Mouse (Mus musculus): ENCODE measurements around the gene Gm9844. TPM values are rescaled to one million over a fixed set of nuclear protein-coding genes. Genes with fewer than 3 reads are reported as not detected.
A peak's percentile ranks its signal among the peaks of the same experiment; 100 is the strongest.

The Gm9844 gene
- polyA plus RNA-seq, 1 experiment = 2.2 TPM

DNA sequence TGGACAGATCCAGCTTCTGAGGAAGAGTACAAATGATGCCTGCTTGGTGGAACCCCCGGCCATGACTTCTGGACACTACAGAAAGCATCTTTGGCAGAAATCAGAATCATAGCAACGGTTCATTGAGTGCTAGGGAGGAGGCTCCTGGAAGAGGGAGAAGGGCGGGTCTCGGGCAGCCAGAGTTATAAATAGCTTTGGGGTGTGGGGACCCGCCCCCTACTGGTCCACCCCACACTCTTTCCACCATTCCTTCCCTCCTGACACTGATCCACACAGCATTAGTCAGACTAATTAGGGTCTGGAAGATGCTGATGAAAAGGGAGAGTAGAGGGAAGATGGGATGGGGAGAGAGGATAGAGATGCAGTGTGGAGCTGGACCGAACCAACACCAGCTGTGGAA, 44.5 kb downstream of the Gm9844 start:
- Histone ChIP-seq H3K4me3 (replicated peaks; ENCODE audit: extremely low read depth, low read depth, low read length) (no peak overlapping the region), H3K4me1 (ENCODE audit: control insufficient read depth, insufficient read depth, low read length) (peaks cover 23% of the 10 kb centered on the region)
- WGBS = 15% methylated on average over 6 of the region's 6 CpGs
- DNase-seq = no peak
- no peak for TF ChIP-seq CTCF (IDR thresholded peaks at IDR 0.05; ENCODE audit: insufficient read depth, low read length)
- TF ChIP-seq POLR2A (IDR thresholded peaks at IDR 0.05; ENCODE audit: borderline replicate concordance, extremely low read depth, low read depth, low read length) = no peak

DNA sequence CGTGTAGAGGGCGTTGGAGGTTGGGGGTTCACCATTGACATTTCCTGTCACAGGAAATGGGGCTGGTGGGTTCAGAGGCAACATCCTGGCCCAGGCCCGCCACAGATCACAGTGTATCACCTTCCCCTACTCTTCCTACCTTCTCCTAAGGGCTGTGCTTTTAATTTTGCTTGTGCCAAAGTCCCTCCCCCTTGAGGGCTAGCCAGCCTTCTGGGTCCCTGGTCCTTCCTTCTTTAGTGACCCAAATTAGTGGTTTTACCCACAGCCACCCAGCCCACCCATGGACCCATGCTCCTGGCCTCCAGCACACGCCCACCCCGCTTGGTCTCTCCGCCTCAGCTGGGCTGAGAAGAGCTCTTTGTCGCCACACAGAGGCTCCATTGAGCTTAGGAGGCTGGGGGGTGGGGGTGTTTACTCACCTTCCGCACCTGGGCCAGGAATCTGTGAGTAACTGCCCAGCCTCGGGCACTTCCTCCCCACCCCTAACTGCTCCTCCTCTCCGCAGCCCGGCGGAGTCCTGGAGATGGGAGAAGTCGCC, 45.3 kb downstream of the Gm9844 start:
- WGBS = 25% methylated on average over 13 of the region's 13 CpGs
- Histone ChIP-seq H3K4me3 (replicated peaks; ENCODE audit: extremely low read depth, low read depth, low read length) (peak overlapping the region; percentile 25), H3K4me1 (ENCODE audit: control insufficient read depth, insufficient read depth, low read length) (peaks cover 20% of the 10 kb centered on the region)
- TF ChIP-seq POLR2A (IDR thresholded peaks at IDR 0.05; ENCODE audit: borderline replicate concordance, extremely low read depth, low read depth, low read length) (0 out of 2 replicates have a peak, but pooled peaks have one; percentile 6), CTCF (IDR thresholded peaks at IDR 0.05; ENCODE audit: insufficient read depth, low read length) (no peak)
- DNase-seq = peak; percentile 55

Other genes starting within 250 kb of the Gm9844 start
- 0.07 and 63.0 TPM in 2 replicates for gene Lypd3, start 225.7 kb upstream of the Gm9844 start, polyA plus RNA-seq (2012; rRNA removed)
- 0.18 TPM in 1 of 2 replicates, not detected in the other for gene Tex101, start 185.5 kb upstream of the Gm9844 start, polyA plus RNA-seq (2012; rRNA removed)
- gene BC049730, start 153.0 kb upstream of the Gm9844 start, polyA plus RNA-seq (2012; rRNA removed) = not detected in 2 replicates
- gene Gm4763, start 135.3 kb upstream of the Gm9844 start, polyA plus RNA-seq (2012; rRNA removed) = not detected in 2 replicates
- gene Cd177, start 101.9 kb upstream of the Gm9844 start, polyA plus RNA-seq (2012; rRNA removed) = 2.8 and 5.2 TPM in 2 replicates
- gene Ceacam10, start 85.0 kb upstream of the Gm9844 start, polyA plus RNA-seq (2012; rRNA removed) = 0.38 and 0.41 TPM in 2 replicates
- gene Lypd4, start 7.7 kb downstream of the Gm9844 start, polyA plus RNA-seq (2012; rRNA removed) = not detected in 2 replicates
- not detected in 2 replicates for gene Dmrtc2, start 7.8 kb downstream of the Gm9844 start, polyA plus RNA-seq (2012; rRNA removed)
- gene Rps19, start 22.2 kb downstream of the Gm9844 start, polyA plus RNA-seq (2012; rRNA removed) = 429 and 452 TPM in 2 replicates
- gene Cd79a, start 35.2 kb downstream of the Gm9844 start, polyA plus RNA-seq (2012; rRNA removed) = 49.6 and 61.7 TPM in 2 replicates
- gene Arhgef1, start 40.7 kb downstream of the Gm9844 start, polyA plus RNA-seq (2012; rRNA removed) = 360 and 365 TPM in 2 replicates
- not detected in 2 replicates for gene Gm4881, start 82.3 kb downstream of the Gm9844 start, polyA plus RNA-seq (2012; rRNA removed)
- gene Rabac1, start 110.5 kb downstream of the Gm9844 start, polyA plus RNA-seq (2012; rRNA removed) = 806 and 948 TPM in 2 replicates
- 4.8 and 7.1 TPM in 2 replicates for gene Atp1a3, start 143.7 kb downstream of the Gm9844 start, polyA plus RNA-seq (2012; rRNA removed)
- gene Grik5, start 210.1 kb downstream of the Gm9844 start, polyA plus RNA-seq (2012; rRNA removed) = 28.5 and 31.1 TPM in 2 replicates
- gene Zfp574, start 210.4 kb downstream of the Gm9844 start, polyA plus RNA-seq (2012; rRNA removed) = 46.8 and 48.4 TPM in 2 replicates

Data from lung, adult 2 months (tissue).